Mouse (Mus musculus): ENCODE measurements at regions not wholly inside any gene's neighbourhood (a gene's known extent, or its start where the extent isn't known, plus 50 kb on each side); places are given as distances from the start of the nearest gene placed in this dataset.

DNA sequence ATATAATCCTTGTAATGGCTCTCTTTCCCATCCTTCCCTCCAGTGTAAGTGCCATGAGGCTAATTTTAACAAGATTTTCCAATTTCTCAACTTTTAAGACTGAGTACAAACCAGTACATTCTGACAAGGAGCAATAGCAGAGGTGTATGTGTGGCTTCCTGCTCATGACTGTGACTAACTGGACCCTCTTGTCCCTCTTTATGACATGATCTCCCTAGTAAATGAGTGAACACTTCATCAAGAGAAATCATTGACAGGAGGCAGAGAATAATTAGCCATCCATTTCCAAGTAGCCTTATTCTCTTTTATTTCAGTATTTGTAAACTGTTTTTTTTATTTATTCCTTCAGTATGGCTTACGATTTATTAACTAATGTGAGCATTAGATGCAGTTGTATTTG is 497.7 kb upstream of the Adamts5 start:
- TF ChIP-seq CTCF (IDR thresholded peaks at IDR 0.05; ENCODE audit: extremely low read depth, insufficient read depth, insufficient read length, insufficient replicate concordance): no peak
- no peak for TF ChIP-seq POLR2A (IDR thresholded peaks at IDR 0.05; ENCODE audit: low read depth, low read length)

Measured in spleen, adult 2 months (tissue).